Mouse (Mus musculus): ENCODE results near the gene Synj2bp. TPM values are rescaled to one million over a fixed set of nuclear protein-coding genes. Genes with fewer than 3 reads are reported as not detected.
"Not testable (repeated sequence)": the region's sequence is repeated elsewhere in the genome, so short reads cannot be mapped to it uniquely, and the experiment has no call there.

Gene Synj2bp
- polyA plus RNA-seq, 1 experiment from 2014 or later: 22.5 TPM

- H3K27ac ChIP-seq: peak overlapping the region; percentile 96
- WGBS (ENCODE audit: insufficient replicate concordance): 3% methylated on average over 7 of the region's 7 CpGs
- peak overlapping the region; percentile 73 for H3K4me3 ChIP-seq
- peaks cover 16% of the 10 kb centered on the region; the same call in 1 of the 2 replicates for H3K4me1 ChIP-seq
- no peaks in the 10 kb centered on the region for H3K9me3 ChIP-seq (replicated peaks)
- peaks cover 2% of the 10 kb centered on the region; the same call in 1 of the 2 replicates for H3K36me3 ChIP-seq
- peak overlapping the region; percentile 72 for H3K9ac ChIP-seq
- ATAC-seq: no peak
- peak overlapping the region; percentile 79 for H3K4me2 ChIP-seq
- no peaks in the 10 kb centered on the region for H3K27me3 ChIP-seq (replicated peaks)
Observed at GRCm38 (mm10) chr12:81484212-81484611, 48.5 kb downstream of the Synj2bp start.

GRCm38 (mm10) chr12:81483656-81484055 is 49.1 kb downstream of the Synj2bp start:
- H3K9ac ChIP-seq: peak overlapping the region; percentile 72
- H3K36me3 ChIP-seq: peaks cover 2% of the 10 kb centered on the region; the same call in 1 of the 2 replicates
- H3K4me2 ChIP-seq: peak overlapping the region; percentile 79
- H3K4me3 ChIP-seq: peak overlapping the region; percentile 73
- H3K27ac ChIP-seq: 0 out of 2 replicates have a peak overlapping the region, but pooled peaks have one; percentile 20
- ATAC-seq: no peak
- no peaks in the 10 kb centered on the region for H3K9me3 ChIP-seq (replicated peaks)
- H3K4me1 ChIP-seq: peaks cover 16% of the 10 kb centered on the region; the same call in 1 of the 2 replicates
- H3K27me3 ChIP-seq (replicated peaks): no peaks in the 10 kb centered on the region
- WGBS (ENCODE audit: insufficient replicate concordance): 32% methylated on average over 17 of the region's 17 CpGs

- not testable (repeated sequence) for H3K4me2 ChIP-seq; H3K27me3 ChIP-seq (replicated peaks); H3K9ac ChIP-seq; H3K27ac ChIP-seq; H3K4me1 ChIP-seq; ATAC-seq; H3K4me3 ChIP-seq
- H3K36me3 ChIP-seq: peaks cover 22% of the 10 kb centered on the region
- peaks cover 18% of the 10 kb centered on the region for H3K9me3 ChIP-seq (replicated peaks)
- 84% methylated on average over 7 of the region's 7 CpGs for WGBS (ENCODE audit: insufficient replicate concordance)
Observed at GRCm38 (mm10) chr12:81459051-81459450, 73.7 kb downstream of the Synj2bp start.

Other genes with a start within 250 kb of the Synj2bp start
- gene Slc8a3, start 199.7 kb downstream of the Synj2bp start, polyA plus RNA-seq (2016; fragmentation: Nextera tagmentation; extraction: Ambion mirVana): 0.02 and 0.05 TPM in 2 replicates
- gene Gm4787, start 153.4 kb downstream of the Synj2bp start, polyA plus RNA-seq (2016; fragmentation: Nextera tagmentation; extraction: Ambion mirVana): 0.08 and 0.16 TPM in 2 replicates
- 0.31 and 0.36 TPM in 2 replicates for gene Adam4, start 111.0 kb downstream of the Synj2bp start, polyA plus RNA-seq (2016; fragmentation: Nextera tagmentation; extraction: Ambion mirVana)
- 78.4 and 86.0 TPM in 2 replicates for gene Cox16, start 47.8 kb downstream of the Synj2bp start, polyA plus RNA-seq (2016; fragmentation: Nextera tagmentation; extraction: Ambion mirVana)
- gene Gm20498, start within 50 bp of the Synj2bp start, polyA plus RNA-seq (2016; fragmentation: Nextera tagmentation; extraction: Ambion mirVana): 15.4 and 18.1 TPM in 2 replicates
- 0.06 and 0.14 TPM in 2 replicates for gene Adam21, start 35.6 kb upstream of the Synj2bp start, polyA plus RNA-seq (2016; fragmentation: Nextera tagmentation; extraction: Ambion mirVana)
- 45.9 and 48.1 TPM in 2 replicates for gene Med6, start 62.1 kb upstream of the Synj2bp start, polyA plus RNA-seq (2016; fragmentation: Nextera tagmentation; extraction: Ambion mirVana)
- gene Ttc9, start 98.3 kb upstream of the Synj2bp start, polyA plus RNA-seq (2016; fragmentation: Nextera tagmentation; extraction: Ambion mirVana): 0.12 and 0.33 TPM in 2 replicates
- gene Map3k9, start 248.3 kb upstream of the Synj2bp start, polyA plus RNA-seq (2016; fragmentation: Nextera tagmentation; extraction: Ambion mirVana): 0.12 and 0.15 TPM in 2 replicates